Mouse (Mus musculus) midbrain, embryonic 14.5 days (tissue): ENCODE measurements around the gene Syt3. TPM values are rescaled to one million over a fixed set of nuclear protein-coding genes. Genes with fewer than 3 reads are reported as not detected.

Experiments
- ATAC-seq: fragments of 200-750 bp; cut with Nextera tagmentation; 2 replicates; pipeline ENCODE4 v1.8.0; 2017; ENCODE audit warnings: moderate number of reproducible peaks, moderate library complexity; ENCODE audit not compliant: low FRiP score, low TSS enrichment
- DNase-seq: peaks from one replicate; pipeline ENCODE4 v3.0.0-alpha.2; 2015
- H3K27ac ChIP-seq: fragments of 300-500 bp; sonication (generic); replicated peaks from 2 replicates; pipeline ENCODE4 v1.5.1; 2014; ENCODE audit warnings: mild to moderate bottlenecking, low read depth, low read length, moderate library complexity
- H3K27me3 ChIP-seq: fragments of 300-500 bp; sonication (generic); 2 replicates; pipeline ENCODE4 v1.6.1; 2014; ENCODE audit warnings: low read length, control low read depth, mixed read lengths; ENCODE audit not compliant: control insufficient read depth, insufficient read depth
- H3K36me3 ChIP-seq: fragments of 300-500 bp; sonication (generic); 2 replicates; pipeline ENCODE4 v1.6.1; 2014; ENCODE audit warnings: low read length, control low read depth; ENCODE audit not compliant: control insufficient read depth, insufficient read depth
- H3K4me1 ChIP-seq: fragments of 300-500 bp; sonication (generic); 2 replicates; pipeline ENCODE4 v1.6.1; 2014; ENCODE audit warnings: mild to moderate bottlenecking, antibody characterized with exemption, low read length, control low read depth; ENCODE audit not compliant: control insufficient read depth, insufficient read depth
- H3K4me2 ChIP-seq: fragments of 300-500 bp; sonication (generic); 2 replicates; pipeline ENCODE4 v1.6.1; 2014; ENCODE audit warnings: mild to moderate bottlenecking, low read length, moderate library complexity
- H3K4me3 ChIP-seq: fragments of 300-500 bp; sonication (generic); replicated peaks from 2 replicates; pipeline ENCODE4 v1.5.1; 2014; ENCODE audit warnings: low read depth, low read length
- H3K9ac ChIP-seq: fragments of 300-500 bp; sonication (generic); replicated peaks from 2 replicates; pipeline ENCODE4 v1.6.1; 2014; ENCODE audit warnings: mild to moderate bottlenecking, low read length, moderate library complexity
- H3K9me3 ChIP-seq: fragments of 300-500 bp; sonication (generic); 2 replicates; pipeline ENCODE4 v1.6.1; 2016; ENCODE audit warnings: low read length, control low read depth, mixed read lengths; ENCODE audit not compliant: control insufficient read depth
- WGBS: fragments of 180-500 bp; shearing (Covaris S2); extraction: QIAGEN DNeasy Blood & Tissue Kit; methylation state at CpG from one replicate; pipeline ENCODE4 v1.1.7; 2014; 5-methylcytosine and 5-hydroxymethylcytosine counted together
- polyA plus RNA-seq: library from polyadenylated mRNA; unstranded; fragments of >200 nt; fragmentation: Nextera tagmentation; extraction: Ambion mirVana; gene quantifications from 2 replicates; pipeline ENCODE4 v1.2.1, GENCODE M21; 2014

The Syt3 gene
- polyA plus RNA-seq, 1 experiment from 2014 or later, result 39.5 TPM

DNA sequence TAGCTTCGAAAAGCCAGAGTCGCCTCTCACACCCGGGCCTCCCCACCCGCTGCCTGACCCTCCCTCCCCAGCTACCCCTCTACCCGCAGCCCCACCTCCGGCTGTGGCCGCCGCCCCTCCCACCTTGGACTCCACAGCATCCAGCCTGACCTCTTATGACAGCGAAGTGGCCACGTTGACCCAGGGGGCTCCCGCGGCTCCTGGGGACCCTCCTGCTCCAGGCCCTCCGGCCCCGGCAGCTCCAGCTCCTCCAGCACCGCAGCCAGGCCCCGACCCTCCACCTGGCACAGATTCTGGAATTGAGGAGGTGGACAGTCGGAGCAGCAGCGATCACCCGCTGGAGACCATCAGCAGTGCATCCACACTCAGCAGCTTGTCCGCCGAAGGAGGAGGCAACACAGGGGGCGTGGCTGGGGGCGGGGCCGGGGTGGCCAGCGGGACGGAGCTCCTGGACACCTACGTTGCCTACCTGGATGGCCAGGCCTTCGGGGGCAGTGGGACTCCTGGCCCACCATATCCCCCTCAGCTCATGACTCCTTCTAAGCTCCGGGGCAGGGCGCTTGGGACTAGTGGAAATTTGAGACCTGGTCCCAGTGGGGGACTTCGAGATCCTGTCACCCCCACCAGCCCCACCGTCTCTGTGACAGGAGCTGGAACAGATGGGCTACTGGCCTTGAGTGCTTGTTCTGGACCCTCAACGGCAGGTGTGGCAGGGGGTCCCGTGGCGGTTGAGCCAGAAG, 30.1 kb upstream of the Syt3 start:
- ATAC-seq (no peak), DNase-seq (peak; percentile 37)
- Histone ChIP-seq H3K4me2 (no peak overlapping the region), H3K4me3 (no peak overlapping the region), H3K9me3 (no peaks in the 10 kb centered on the region), H3K36me3 (peaks cover 56% of the 10 kb centered on the region), H3K27me3 (peaks cover 36% of the 10 kb centered on the region), H3K9ac (peak overlapping the region; percentile 31; the same call in 1 of the 2 replicates), H3K4me1 (peaks cover 35% of the 10 kb centered on the region), H3K27ac (no peak overlapping the region)
- 5% methylated on average over 35 of the region's 35 CpGs for WGBS

DNA sequence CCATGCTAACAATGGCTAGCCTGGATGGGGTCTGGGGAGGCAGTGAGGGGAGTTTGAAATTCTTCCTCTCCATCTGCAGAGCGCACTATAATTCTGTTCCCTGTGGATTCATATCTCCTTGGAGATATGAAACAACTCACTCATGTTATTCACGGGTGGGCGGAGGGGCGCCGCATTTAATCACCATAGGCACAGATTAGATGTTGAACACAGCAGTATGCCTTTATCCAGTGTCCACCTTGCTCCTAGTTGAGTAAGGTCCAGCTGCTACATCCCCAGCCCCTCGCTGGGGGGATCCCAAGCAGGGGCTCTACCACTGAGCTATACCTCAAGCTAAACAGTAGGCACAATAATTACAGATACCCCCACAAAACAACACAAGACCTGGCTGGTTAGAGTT, 28.5 kb upstream of the Syt3 start:
- Histone ChIP-seq H3K27ac (no peak overlapping the region), H3K4me1 (peaks cover 42% of the 10 kb centered on the region), H3K9ac (no peak overlapping the region), H3K27me3 (peaks cover 36% of the 10 kb centered on the region), H3K36me3 (peaks cover 44% of the 10 kb centered on the region), H3K4me3 (no peak overlapping the region), H3K9me3 (no peaks in the 10 kb centered on the region), H3K4me2 (no peak overlapping the region)
- WGBS, result 45% methylated on average over 6 of the region's 6 CpGs
- ATAC-seq (no peak), DNase-seq (no peak)

DNA sequence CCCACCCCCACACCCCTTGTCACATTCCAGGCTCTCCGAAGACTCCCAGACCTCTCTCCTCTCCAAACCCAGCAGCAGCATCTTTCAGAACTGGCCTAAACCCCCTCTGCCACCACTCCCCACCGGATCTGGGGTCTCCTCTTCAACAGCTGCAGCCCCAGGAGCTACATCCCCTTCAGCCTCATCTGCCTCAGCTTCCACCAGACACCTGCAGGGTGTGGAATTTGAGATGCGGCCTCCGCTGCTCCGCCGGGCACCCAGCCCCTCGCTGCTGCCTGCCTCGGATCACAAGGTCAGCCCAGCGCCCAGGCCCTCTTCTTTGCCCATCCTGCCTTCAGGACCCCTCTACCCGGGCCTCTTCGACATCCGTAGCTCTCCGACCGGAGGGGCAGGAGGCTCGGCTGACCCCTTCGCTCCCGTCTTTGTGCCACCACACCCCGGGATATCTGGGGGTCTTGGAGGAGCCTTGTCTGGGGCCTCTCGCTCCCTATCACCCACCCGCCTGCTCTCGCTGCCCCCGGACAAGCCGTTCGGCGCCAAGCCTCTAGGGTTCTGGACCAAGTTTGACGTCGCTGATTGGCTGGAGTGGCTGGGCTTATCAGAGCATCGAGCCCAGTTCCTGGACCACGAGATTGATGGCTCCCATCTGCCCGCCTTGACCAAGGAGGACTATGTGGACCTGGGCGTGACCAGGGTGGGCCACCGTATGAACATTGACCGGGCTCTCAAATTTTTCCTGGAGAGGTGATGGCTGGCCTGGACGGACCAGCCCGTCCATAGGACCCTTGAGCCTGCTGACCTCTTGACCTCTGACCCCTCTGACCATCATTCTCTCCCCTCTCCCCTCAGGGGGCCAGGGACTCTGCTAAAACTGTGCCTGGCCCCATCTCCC, 27.1 kb upstream of the Syt3 start:
- Histone ChIP-seq H3K9me3 (no peaks in the 10 kb centered on the region), H3K36me3 (peaks cover 35% of the 10 kb centered on the region), H3K4me3 (peak overlapping the region; percentile 10; the same call in 1 of the 2 replicates), H3K9ac (peak overlapping the region; percentile 26; the same call in 1 of the 2 replicates), H3K4me2 (peak overlapping the region; percentile 40), H3K27ac (0 out of 2 replicates have a peak overlapping the region, but pooled peaks have one; percentile 49), H3K4me1 (peaks cover 37% of the 10 kb centered on the region), H3K27me3 (peaks cover 30% of the 10 kb centered on the region)
- no peak for ATAC-seq
- DNase-seq, result peak; percentile 35
- WGBS, result 4% methylated on average over 35 of the region's 35 CpGs

DNA sequence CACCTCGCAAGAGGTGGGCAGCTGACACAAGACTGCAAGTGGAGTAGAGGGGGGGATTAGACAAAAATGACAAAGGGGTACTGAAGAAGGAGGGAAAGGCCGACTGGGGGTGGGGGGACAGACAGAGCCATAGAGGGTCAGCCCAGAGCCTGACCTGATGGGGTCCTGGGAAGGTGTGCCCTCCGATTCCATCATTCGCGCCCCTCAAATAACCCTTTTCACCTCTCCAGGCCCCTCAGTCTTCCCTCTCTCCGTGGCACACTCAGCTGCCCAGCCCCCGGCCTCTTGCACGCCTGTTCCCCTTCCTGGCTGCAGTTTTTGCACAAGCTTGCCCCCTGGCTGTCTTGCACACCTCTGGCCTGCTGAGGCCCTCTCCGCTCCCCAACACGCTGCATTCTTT, 26.4 kb upstream of the Syt3 start:
- Histone ChIP-seq H3K4me2 (peak overlapping the region; percentile 40), H3K9me3 (no peaks in the 10 kb centered on the region), H3K27me3 (peaks cover 23% of the 10 kb centered on the region), H3K4me3 (no peak overlapping the region), H3K9ac (peak overlapping the region; percentile 26; the same call in 1 of the 2 replicates), H3K4me1 (peaks cover 35% of the 10 kb centered on the region), H3K27ac (peak overlapping the region; percentile 49; the same call in 1 of the 2 replicates), H3K36me3 (peaks cover 29% of the 10 kb centered on the region)
- ATAC-seq (no peak), DNase-seq (peak; percentile 34)
- 18% methylated on average over 9 of the region's 10 CpGs for WGBS

DNA sequence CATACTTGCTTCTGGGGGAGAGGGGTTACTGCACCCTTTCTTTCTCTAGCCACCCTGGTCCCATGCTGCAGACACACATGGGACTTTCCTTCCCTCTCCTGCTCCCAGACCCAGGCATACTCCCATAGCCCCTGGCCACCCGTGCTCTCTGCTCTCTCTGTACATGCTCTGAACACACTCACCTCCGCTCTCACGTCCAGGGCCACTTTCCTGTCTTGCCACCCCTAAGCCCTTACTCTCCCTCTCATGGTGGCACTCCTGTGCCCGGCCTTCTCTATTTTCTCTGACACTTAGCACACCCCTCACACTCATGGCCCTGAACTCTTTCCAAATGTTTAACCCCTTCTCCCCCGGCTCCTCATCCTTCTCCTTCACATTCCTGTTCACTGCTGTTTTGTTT, 25.9 kb upstream of the Syt3 start:
- peaks cover 24% of the 10 kb centered on the region for H3K36me3 ChIP-seq
- no peak for ATAC-seq
- H3K9me3 ChIP-seq, result no peaks in the 10 kb centered on the region
- peak overlapping the region; percentile 26; the same call in 1 of the 2 replicates for H3K9ac ChIP-seq
- peaks cover 30% of the 10 kb centered on the region for H3K4me1 ChIP-seq
- H3K27ac ChIP-seq, result peak overlapping the region; percentile 49; the same call in 1 of the 2 replicates
- H3K27me3 ChIP-seq, result peaks cover 18% of the 10 kb centered on the region
- 15% methylated on average over 5 of the region's 5 CpGs for WGBS
- no peak overlapping the region for H3K4me3 ChIP-seq
- peak overlapping the region; percentile 26 for H3K4me2 ChIP-seq
- peak; percentile 19 for DNase-seq

DNA sequence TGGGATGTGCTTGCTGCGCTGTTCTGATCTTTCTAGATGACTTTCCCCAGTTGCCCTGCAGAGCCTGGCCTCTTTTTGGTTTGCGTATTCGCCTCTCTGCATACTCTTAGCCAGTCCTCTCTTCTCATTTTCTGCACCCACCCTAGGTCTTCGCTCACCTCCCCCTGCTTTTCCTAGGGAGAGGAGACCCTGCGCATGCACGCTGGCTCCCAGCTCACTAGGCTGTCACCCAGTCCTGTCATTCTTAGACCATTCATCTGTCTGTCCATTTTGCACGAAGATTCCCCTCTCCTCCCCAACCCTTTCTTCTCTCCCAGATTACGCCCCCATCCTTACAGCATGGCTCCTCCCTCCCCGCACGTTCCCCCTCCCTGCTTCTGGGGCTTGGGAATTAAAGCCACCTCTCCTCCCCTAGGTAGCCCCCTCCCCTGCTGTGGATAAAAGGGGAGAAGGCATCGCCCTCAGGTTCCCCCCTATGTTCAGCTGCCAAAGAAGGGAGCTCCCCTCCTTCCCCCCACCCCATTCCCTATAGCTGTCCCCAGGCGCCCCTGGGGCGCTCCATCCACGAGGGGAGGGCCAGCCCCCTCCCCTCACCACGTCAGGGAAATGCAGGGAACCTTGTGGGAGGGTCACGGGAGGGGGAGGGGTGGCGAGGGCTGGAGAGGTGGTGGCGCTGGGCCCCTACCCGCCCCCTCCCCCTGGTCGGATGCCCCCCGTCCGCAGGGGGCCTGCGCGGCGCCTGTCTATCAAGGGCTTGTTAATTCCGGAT, 24.8 kb upstream of the Syt3 start:
- Histone ChIP-seq H3K9ac (peak overlapping the region; percentile 56), H3K4me3 (peak overlapping the region; percentile 48), H3K4me2 (peak overlapping the region; percentile 94), H3K27ac (peak overlapping the region; percentile 92), H3K9me3 (no peaks in the 10 kb centered on the region), H3K27me3 (peaks cover 8% of the 10 kb centered on the region), H3K4me1 (peaks cover 24% of the 10 kb centered on the region), H3K36me3 (peaks cover 14% of the 10 kb centered on the region)
- 2% methylated on average over 26 of the region's 26 CpGs for WGBS
- peak; percentile 66 for ATAC-seq
- peak; percentile 85 for DNase-seq

DNA sequence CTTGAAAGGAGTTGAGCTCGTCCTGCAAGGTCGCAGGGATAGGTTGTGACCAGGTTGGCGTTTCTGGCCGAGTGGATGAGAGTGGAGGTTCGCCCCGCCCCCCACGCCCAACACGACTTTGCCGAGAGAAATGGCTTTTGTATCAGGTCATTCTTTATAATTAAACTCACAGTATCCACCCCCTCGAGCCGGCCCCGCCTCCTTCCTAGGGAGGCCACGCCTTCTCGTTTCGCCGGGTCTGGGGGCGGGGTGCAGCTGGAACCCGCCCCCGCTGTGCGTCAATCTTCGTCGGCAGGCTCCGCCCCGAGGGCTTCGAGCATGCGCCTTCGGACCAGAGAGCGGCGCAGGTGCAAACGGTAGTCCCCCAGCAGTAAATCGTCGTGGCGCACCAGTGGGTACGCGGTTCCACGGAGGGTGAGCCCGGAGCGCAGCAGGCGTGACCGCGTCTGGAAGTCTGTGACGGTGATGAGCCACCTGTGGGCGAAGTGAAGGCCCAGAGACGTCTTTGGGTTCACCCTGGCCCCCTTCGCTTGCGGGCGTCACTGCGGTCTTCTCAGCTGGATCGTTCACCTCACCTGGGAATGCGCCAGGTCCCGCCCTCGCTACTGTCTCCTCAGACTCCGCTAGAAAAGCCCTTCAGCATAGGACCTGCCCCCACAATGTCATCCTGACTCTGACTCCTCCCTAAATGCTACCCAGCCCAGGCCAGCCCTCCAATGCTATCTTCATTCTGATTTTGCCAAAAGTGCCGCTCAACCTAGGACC, 23.8 kb upstream of the Syt3 start:
- H3K4me1 ChIP-seq, result peaks cover 24% of the 10 kb centered on the region
- H3K4me2 ChIP-seq, result peak overlapping the region; percentile 94
- 0 out of 2 replicates have a peak, but pooled peaks cover 3% of the 10 kb centered on the region for H3K27me3 ChIP-seq
- under 1% methylated on average over 54 of the region's 54 CpGs for WGBS
- H3K9ac ChIP-seq, result peak overlapping the region; percentile 56
- ATAC-seq (peak; percentile 76), DNase-seq (peak; percentile 98)
- H3K4me3 ChIP-seq, result peak overlapping the region; percentile 48
- peaks cover 4% of the 10 kb centered on the region; the same call in 1 of the 2 replicates for H3K36me3 ChIP-seq
- no peaks in the 10 kb centered on the region for H3K9me3 ChIP-seq
- peak overlapping the region; percentile 92 for H3K27ac ChIP-seq
